Mouse (Mus musculus) ES-Bruce4 (cell line): ENCODE data around the gene Slc2a13.

ENCODE experiments used
- CTCF ChIP-seq: IDR thresholded peaks from one replicate; pipeline ENCODE4 v1.8.1; 2011; ENCODE audit warnings: low read depth, low read length
- EP300 ChIP-seq: IDR thresholded peaks from 2 replicates; pipeline ENCODE4 v1.6.1; 2011; ENCODE audit warnings: low read depth, low read length; ENCODE audit not compliant: insufficient read depth
- POLR2A ChIP-seq: IDR thresholded peaks from one replicate; pipeline ENCODE4 v1.8.1; 2011; ENCODE audit warnings: low read length; ENCODE audit not compliant: insufficient read depth

- TF ChIP-seq POLR2A (no peak), EP300 (no peak), CTCF (no peak)
These were observed 11.3 kb downstream of the Slc2a13 start for GRCm38 (mm10) chr15:91561728-91562127.
